Mouse (Mus musculus): ENCODE data around the gene Shisa8.

GRCm38 (mm10) chr15:82183596-82183995 lies 29.0 kb downstream of the Shisa8 start:
- TF ChIP-seq CTCF (IDR thresholded peaks at IDR 0.05; ENCODE audit: low read depth, low read length) (no peak), TAL1 (conservative IDR thresholded peaks at IDR 0.05; ENCODE audit: low read depth, low read length) (no peak), GATA1 (IDR thresholded peaks at IDR 0.05; ENCODE audit: borderline replicate concordance, low read length) (no peak), POLR2AphosphoS5 (IDR thresholded peaks at IDR 0.05; ENCODE audit: insufficient replicate concordance, low read depth, low read length) (no peak)

Measured in G1E (cell line).